Mouse (Mus musculus) right cerebral cortex, adult 2 months (tissue): ENCODE measurements around the gene Micu2.
A peak's percentile ranks its signal among the peaks of the same experiment; 100 is the strongest.

ENCODE experiments used
- DNase-seq, 2 experiments: peaks; one replicate each; pipeline ENCODE4 v3.0.0; 2021 to 2022; ENCODE audit warnings: low spot score in 2 of 2

The Micu2 gene

DNA sequence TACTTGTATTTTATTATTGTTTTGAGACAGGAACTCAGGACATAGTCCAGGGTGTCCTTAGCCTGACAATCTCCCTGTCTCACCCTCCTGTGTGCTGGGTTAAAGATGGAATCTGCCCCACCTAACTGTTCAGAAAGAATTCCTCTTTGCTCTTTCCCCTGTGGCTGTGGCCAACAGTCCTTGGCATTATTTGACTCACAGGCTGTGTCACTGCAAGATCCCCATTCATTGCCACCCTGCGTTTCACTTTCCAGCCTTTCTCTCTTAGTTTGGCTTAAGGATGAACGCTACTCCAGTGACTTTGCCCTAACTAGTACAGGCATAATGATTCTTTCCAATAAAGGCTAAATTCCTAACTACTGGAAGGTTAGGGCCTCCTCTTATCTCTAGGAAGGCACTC is 104.7 kb downstream of the Micu2 start:
- DNase-seq, result no peak

DNA sequence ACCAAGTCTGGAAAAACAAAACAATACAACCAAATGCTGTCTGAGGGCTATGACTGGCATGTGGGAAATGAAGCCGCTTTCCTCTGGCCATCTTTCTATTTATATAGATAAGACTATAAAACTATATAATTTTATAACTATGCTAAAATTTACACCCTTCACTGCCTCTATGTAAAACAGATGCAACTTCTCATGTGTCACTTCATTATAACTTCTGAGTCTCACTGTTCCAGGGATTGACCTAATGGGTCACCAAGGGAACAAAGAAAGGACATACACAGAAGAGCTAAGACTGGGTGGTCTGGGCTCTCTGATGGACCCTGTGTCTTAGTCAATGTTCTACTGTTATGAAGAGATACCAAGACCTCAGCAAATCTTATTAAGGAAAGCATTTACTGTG is 106.1 kb downstream of the Micu2 start:
- DNase-seq, result no peak

DNA sequence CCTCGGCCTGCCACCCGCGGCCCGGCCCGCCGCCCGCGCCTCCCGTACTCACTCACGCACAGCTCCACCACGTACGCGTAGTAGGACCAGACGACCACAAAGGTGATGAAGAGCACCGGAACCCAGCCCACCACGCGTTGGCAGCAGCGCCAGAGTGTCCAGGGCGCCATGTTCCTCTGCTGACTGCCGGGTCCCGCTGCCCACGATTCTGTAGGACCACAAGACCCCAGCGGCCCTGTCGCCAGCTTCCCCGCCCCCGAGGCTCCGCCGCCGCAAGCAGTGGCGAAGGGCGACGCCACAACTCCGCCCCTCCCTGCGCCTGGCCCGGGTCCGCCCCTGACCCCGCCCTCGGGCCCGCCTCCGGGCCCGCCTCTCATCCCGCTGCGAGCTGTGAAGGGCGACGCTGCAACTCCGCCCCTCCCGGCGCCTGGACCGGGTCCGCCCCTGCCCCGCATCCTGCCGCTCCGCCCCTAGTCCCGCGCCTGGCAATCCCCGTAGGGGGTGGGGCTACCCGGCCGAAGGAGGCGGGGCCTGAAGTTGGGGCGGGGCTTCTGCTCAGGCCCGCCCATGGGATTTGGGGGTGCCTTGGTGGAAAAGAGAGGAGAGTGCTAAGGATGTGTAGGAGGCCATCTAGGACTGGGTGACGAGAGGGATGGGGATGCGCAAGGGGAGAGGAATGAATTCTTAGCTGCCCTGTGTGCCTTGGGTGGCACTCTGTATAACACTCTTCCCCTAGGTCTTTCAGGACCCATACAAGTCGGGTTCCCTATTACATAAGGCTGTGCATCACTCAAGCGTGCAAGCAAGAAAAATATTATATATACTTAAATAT is 108.8 kb downstream of the Micu2 start, which contains the start of gene Zdhhc20:
TSS of gene Zdhhc20 (minus strand) at position 266 of the 832 bp plus-strand sequence.
- peak; percentile 91 to 92 for DNase-seq

DNA sequence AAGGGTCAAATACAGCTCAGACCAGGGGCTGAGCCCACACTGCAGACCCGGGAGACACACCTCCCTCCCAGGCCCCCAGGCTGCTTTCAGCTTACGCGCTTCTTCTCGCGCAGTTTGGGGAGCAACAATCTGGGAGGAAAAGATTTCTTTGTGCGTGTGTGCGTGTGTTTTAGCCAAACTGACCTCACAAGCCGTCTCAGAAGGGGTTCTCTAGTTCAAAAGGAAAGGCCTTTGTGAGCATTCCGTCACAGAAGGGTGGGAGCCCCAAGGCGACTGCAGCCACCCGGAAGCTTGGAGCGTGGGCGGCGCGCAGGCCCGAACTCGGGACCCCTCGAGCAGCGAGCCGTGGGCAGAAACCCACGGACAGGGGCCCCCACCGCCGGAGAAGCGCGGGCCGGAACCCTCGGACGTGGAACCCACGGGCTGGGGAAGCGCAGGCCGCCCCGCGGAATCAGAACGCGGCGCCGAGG is 109.5 kb downstream of the Micu2 start:
- DNase-seq, result peak; percentile 35 to 53

DNA sequence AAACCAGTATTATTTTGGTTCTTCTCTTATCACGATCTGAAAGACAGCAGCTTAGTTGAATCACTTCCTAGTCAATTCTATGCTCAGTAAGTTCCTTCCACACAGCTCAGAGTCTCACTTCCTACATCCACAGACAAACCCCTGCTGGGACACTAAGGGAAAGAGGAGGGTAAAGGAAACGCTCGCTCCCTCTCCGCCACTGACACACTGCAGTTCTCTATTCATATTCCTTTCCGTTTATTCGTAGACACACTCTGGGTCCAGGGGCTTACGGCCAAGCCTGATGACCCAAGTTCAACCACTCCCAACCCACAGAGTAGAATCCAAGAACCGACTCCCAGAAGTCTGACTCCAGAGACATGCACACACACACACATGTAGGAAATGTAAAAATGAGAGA is 111.9 kb downstream of the Micu2 start:
- DNase-seq, result no peak

DNA sequence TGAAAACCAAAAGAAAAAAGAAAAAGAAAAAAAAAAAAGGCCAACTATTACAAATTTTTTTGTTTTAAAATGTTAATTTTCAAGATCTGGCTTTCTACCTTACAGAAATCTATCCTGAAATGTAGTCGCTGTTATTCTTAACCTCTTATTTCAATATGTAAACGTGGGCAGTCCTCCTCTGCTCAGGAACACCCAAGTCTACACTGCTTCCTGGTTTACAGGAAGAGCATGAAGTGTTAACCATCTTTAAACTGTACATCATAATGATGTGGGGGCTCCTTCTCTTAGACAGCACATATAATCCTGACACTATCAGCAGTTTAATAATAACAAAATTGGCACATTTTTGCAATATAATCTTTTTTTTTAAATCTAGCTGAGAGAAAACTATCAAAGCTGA is 113.0 kb downstream of the Micu2 start:
- no peak for DNase-seq

DNA sequence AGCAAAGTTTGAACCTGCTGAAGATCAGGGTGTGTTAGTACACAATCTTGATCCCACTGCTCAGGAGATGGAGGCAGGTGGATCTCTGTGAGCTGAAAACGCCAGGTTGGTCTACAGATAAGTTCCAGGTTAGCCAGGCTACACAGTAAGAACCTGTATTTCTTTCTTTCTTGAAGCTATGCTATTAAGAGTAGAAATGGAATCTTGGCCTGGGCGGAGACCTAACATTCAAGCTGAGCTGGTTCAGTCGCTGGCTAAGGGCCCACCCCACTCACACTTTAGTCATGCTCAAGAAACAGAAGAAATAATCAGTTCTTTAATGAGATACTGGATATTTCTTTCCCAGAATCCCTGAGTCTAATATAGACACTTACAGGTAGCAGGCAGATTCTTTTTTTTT is 115.7 kb downstream of the Micu2 start:
- no peak for DNase-seq

DNA sequence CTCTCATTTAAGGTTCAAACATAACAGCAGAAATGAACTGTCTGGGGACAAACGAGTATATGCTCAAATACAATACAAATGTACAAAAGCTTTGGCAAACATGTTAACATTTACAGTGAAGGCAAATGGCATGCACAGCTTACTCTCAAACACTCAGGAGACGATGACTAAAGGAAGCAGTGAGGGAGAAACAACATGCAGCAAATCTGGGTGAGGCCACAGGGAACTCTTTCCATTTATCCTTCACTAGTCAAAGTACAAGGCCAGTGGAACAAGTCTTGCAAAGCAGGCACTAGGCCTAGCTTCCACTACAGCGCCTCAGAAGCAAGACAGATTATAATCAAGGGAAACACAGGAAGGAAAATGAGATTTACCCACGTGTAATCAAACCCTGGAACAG is 116.3 kb downstream of the Micu2 start:
- no peak for DNase-seq

DNA sequence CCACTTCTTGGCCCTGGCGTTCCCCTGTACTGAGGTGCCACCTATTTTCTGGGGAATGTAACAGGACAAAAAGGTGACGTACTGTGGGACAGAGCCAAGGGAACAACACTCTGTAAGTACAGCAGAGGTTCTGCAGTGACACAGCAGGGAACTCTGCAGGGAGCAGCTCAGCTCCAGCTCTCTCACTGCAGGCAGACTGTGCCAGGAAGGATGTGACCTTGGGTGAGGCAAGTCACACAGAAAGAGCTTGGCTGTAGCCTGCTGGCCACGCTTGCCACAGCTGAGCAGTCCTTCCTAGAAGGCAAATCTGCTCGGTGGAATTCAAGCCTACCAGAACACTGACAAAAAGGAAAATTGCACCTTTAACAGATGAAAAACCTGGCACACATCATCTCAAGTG is 117.3 kb downstream of the Micu2 start:
- DNase-seq, result no peak

DNA sequence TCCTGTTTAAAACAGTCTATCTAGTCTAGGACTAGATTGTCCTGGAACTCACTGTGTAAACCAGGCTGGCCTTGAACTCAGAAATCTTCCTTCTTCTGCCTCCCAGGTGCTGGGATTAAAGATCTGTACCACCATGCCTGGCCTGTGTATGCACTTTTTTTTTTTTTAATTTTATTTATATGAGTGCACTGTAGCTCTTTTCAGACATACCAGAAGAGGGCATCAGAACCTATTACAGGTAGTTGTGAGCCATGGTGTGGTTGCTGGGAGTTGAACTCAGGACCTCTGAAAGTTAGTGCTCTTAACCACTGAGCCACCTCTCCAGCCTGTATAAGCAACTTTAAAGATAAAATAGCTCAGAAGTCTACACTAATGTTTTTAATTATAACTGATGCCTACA is 118.0 kb downstream of the Micu2 start:
- DNase-seq, result no peak

DNA sequence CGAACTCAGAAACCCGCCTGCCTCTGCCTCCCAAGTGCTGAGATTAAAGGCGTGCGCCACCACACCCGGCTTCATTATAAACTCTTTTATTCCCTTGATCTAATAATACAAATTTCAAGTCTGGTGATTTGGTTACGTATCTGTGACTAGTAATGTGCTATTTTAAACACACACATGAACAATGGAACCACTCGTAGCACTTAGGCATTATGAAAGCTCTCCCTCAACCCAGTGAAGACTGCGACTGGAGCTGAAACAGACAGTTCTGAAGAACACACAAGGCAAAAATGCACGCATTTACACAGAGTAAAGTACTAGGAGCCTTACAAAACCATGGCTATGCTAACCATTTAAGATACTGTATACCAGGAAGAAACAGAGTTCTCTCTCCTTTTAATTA is 121.1 kb downstream of the Micu2 start:
- DNase-seq, result no peak

DNA sequence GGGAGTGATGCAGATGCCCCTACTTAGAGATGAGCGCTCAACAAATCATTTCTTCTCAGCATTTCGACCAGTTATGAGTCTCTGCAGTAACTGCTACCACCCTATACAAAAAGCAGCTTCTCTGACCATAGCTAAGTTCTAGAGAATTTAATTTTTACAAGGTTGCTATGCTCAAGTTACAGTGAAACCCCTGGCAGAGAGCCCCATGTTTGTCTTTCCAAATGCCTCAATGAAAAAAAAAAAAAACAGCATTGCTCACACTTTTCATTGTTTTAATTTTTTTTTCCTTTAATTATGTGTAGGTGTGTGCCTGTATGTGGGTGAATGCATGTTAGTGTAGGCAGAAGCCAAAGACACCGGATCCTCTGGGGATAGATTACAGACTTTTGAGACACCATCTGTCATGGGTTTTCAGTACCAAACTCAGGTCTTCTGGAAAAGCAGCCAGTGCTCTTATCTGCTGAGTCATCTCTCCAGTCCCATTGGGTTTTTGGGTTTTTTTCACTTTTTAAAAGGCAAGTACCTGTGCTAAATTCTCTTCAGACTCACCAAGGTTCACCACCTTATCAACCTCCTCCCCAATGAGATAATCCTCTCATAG is 132.3 kb downstream of the Micu2 start:
- no peak for DNase-seq
